Mouse (Mus musculus) thymus, adult 2 months (tissue): Measurements from ENCODE around the gene Wwp2. TPM values are rescaled to one million over a fixed set of nuclear protein-coding genes. Genes with fewer than 3 reads are reported as not detected.

Source experiments
- DNase-seq: peaks from one replicate; pipeline ENCODE4 v3.0.0; 2021
- H3K27ac ChIP-seq: fragments of 200-500 bp; 2 replicates; pipeline ENCODE4 v1.5.1; 2012; ENCODE audit warnings: low read length, control low read depth; ENCODE audit not compliant: control insufficient read depth, insufficient read depth
- H3K27me3 ChIP-seq: fragments of 200-500 bp; 2 replicates; pipeline ENCODE4 v1.6.1; 2012; ENCODE audit warnings: mild to moderate bottlenecking, low read length, moderate library complexity, mixed read lengths; ENCODE audit not compliant: control insufficient read depth, insufficient read depth
- H3K36me3 ChIP-seq: fragments of 200-500 bp; 2 replicates; pipeline ENCODE4 v1.6.1; 2012; ENCODE audit warnings: mild to moderate bottlenecking, low read length, moderate library complexity; ENCODE audit not compliant: control insufficient read depth, insufficient read depth
- H3K4me1 ChIP-seq: fragments of 200-500 bp; replicated peaks from 2 replicates; pipeline ENCODE4 v1.6.1; 2012; ENCODE audit warnings: low read length; ENCODE audit not compliant: control insufficient read depth, insufficient read depth
- H3K4me3 ChIP-seq: fragments of 200-500 bp; 2 replicates; pipeline ENCODE4 v1.5.1; 2012; ENCODE audit warnings: mild to moderate bottlenecking, low read length, control low read depth, moderate library complexity; ENCODE audit not compliant: control insufficient read depth, insufficient read depth
- CTCF ChIP-seq: fragments of 200-500 bp; IDR thresholded peaks from 2 replicates; pipeline ENCODE4 v1.5.1; 2012; ENCODE audit warnings: mild to moderate bottlenecking, control low read depth, low read length, moderate library complexity, borderline replicate concordance; ENCODE audit not compliant: control insufficient read depth, poor library complexity, insufficient read depth; ENCODE audit errors: extremely low read depth
- POLR2A ChIP-seq: fragments of 200-500 bp; IDR thresholded peaks from 2 replicates; pipeline ENCODE4 v1.6.1; 2012; ENCODE audit warnings: mild to moderate bottlenecking, low read length, control low read depth, moderate library complexity; ENCODE audit not compliant: control insufficient read depth, poor library complexity, insufficient read depth; ENCODE audit errors: extremely low read depth
- WGBS: fragments of 180-500 bp; shearing (Covaris S2); methylation state at CpG from one replicate; pipeline ENCODE4 v1.1.7; 2018; 5-methylcytosine and 5-hydroxymethylcytosine counted together
- polyA plus RNA-seq: library from polyadenylated mRNA; depleted of rRNA; stranded (reverse); fragments of >200 nt; gene quantifications from 2 replicates; pipeline ENCODE4 v1.2.3, GENCODE M21; 2012

The Wwp2 gene
- polyA plus RNA-seq, 1 experiment, result 79.8 TPM

DNA sequence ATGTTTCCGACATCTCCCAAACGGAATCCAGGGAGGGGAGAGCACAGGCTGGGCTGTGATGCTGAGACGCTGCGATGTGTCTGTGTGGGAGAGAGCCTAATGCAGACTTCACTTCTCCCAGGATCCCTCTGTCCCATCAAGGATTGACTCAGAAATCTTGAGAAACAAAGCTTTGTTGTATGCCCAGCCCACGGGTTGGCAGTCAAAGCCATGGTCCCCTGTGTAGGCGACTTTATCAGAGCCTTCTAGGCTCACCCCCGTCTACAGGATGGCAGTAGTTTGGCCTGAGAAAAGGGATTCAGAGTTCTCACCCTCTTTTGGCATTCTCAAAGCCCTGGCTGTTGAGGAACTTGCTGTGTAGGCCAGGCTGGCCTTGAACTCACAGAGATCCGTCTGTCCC is 142.4 kb downstream of the Wwp2 start:
- 90% methylated on average over 8 of the region's 8 CpGs for WGBS
- Histone ChIP-seq H3K27me3 (no peaks in the 10 kb centered on the region), H3K4me3 (no peak overlapping the region), H3K4me1 (no peaks in the 10 kb centered on the region), H3K36me3 (peaks cover 37% of the 10 kb centered on the region), H3K27ac (no peak overlapping the region)
- DNase-seq, result no peak
- TF ChIP-seq POLR2A (no peak), CTCF (no peak)

DNA sequence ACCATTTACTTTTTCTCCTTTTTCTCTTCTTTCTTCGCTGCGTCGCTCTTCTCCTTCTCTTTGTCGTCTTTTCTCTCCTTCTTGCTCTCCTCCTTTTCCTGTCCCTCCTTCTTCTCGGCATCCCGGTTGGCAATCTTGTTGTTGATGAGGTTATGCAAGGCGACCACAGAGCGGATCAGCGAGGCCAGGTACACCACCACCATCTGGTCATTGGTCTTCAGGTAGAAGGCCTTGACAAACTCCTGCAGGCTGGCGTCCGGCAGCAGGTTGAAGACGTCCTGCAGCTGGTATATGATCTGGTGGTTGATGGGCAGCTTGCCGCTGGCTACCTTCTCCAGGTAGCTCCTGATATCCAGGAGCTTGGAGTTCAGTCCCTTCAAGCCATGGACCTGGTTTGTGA is 144.7 kb downstream of the Wwp2 start:
- 93% methylated on average over 13 of the region's 13 CpGs for WGBS
- H3K36me3 ChIP-seq, result peaks cover 55% of the 10 kb centered on the region
- no peak overlapping the region for H3K4me3 ChIP-seq
- TF ChIP-seq CTCF (no peak), POLR2A (no peak)
- H3K4me1 ChIP-seq, result no peaks in the 10 kb centered on the region
- H3K27me3 ChIP-seq, result no peaks in the 10 kb centered on the region
- no peak overlapping the region for H3K27ac ChIP-seq
- no peak for DNase-seq

DNA sequence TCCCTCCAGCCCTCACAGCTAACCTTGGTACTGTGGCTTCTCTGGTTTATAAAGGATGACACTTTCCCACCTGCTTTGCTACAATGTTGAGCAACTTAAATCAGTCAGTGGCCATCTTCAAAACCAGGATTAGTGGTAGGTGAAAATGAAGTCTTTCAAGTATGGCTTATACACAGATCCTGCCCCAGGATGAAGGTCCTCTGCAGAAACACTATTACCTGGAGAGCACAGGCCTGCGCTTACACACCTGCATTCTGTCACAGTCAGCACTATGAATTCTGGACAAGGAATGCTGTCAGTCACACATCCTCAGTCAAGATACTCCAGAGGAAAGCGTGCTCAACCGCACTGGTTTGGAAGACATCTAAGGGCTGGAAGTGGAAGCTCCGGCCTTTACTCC is 145.4 kb downstream of the Wwp2 start:
- no peak overlapping the region for H3K27ac ChIP-seq
- H3K36me3 ChIP-seq, result peaks cover 55% of the 10 kb centered on the region
- no peaks in the 10 kb centered on the region for H3K27me3 ChIP-seq
- DNase-seq, result no peak
- 97% methylated on average over 4 of the region's 4 CpGs for WGBS
- TF ChIP-seq CTCF, result no peak
- no peak for TF ChIP-seq POLR2A
- no peak overlapping the region for H3K4me3 ChIP-seq
- H3K4me1 ChIP-seq, result no peaks in the 10 kb centered on the region

DNA sequence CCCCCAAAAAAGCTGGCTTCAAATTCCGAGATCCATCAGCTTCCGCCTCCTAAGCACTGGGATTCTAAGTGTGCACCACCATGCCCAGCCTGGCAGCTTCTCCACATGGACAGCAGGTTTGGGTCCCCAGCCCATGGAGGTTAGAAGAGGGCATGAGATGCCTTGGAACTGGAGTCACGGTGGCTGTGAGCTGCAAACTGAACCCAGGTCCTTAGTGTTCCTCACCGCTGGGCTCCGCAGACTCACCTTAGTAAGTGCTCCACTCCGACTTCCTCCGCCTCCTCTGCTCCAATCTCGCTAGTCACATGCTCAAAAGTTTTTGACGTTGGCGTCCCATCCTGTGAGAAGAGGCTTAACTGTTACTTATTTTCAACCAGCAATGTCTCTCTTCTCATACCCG is 146.0 kb downstream of the Wwp2 start:
- Histone ChIP-seq H3K27ac (no peak overlapping the region), H3K36me3 (peaks cover 55% of the 10 kb centered on the region), H3K4me1 (no peaks in the 10 kb centered on the region), H3K27me3 (no peaks in the 10 kb centered on the region), H3K4me3 (no peak overlapping the region)
- WGBS, result 94% methylated on average over 11 of the region's 11 CpGs
- TF ChIP-seq CTCF, result no peak
- no peak for TF ChIP-seq POLR2A
- DNase-seq, result no peak

DNA sequence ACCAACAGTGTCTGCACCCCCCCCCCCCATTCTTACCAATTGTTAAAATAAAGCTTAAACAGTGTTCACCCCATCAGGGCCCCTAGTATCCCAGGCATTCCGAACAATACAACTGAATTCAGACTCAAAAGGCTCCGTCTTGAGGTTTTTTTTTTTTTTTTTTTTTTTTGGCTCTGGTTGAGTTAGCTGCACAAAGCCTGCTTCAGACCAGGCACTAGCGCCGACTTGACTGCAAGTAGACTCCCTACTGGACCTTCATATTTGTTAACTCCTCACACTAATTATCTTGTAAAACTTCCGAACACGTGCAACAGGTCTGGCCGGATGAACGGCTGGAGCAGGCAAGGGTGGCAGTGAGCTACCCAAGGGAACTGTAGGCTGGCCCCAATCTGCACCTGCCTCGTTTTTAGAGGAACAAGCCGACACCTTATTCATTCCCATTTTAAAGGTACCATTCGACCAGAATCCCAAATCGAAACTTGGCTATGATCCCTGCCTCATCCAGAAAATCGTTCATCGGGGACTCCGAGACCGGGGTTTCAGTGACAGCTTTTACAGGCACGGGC is 151.3 kb downstream of the Wwp2 start:
- no peak for DNase-seq
- H3K36me3 ChIP-seq, result peaks cover 28% of the 10 kb centered on the region
- peak overlapping the region; percentile 95 for H3K4me3 ChIP-seq
- TF ChIP-seq CTCF (no peak), POLR2A (no peak)
- H3K4me1 ChIP-seq, result no peaks in the 10 kb centered on the region
- no peak overlapping the region for H3K27ac ChIP-seq
- H3K27me3 ChIP-seq, result no peaks in the 10 kb centered on the region
- WGBS, result under 1% methylated on average over 17 of the region's 17 CpGs

DNA sequence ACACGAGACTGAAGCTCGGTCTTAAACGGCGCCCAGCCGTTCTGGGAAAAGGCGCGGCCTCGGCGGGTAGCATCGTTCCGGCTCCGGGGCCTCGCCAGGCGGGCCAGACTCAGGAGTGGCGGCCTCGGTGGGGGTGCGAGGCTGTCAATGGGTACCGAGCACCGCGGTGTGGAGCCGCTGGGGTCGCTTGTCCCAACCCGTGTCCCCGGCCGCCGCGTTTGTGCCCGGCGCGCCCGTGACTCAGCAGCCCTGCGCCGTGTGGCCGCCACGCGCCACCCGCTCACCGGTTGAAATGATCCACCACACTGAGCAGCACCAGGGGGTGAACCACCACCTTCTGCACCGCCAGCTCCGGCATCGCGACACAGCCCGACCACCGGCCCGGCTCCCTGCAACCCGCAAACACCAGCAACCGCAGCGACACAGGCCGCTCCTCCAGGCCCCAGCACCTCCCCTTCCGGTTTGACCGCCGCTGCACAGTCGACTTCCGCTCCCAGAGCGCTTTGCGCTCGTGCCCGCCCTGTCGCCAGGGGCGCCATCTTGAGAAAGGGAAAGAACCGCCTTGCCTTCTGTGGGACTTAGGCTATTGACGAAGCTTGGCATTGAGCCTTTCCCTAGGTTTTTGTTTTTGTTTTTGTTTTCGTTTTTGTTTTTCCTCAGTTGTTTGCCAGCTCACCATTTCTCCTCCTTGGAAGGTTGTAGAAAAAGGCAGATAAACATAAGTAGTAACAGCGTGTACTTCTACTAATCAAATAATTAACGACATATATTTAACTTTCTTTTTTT is 152.0 kb downstream of the Wwp2 start, which contains the start of gene Psmd7:
Gene Psmd7 (minus strand): TSS at position 470 of the 786 bp plus-strand sequence.
- Histone ChIP-seq H3K4me1 (no peaks in the 10 kb centered on the region), H3K36me3 (peaks cover 21% of the 10 kb centered on the region), H3K27ac (no peak within 1 kb of the TSS), H3K4me3 (peak within 1 kb of the TSS; percentile 95), H3K27me3 (no peaks in the 10 kb centered on the region)
- WGBS, result 2% methylated on average over 65 of the region's 65 CpGs
- DNase-seq, result peak; percentile 95
- TF ChIP-seq CTCF (peak; percentile 30; the same call in 1 of the 2 replicates), POLR2A (peak; percentile 57; the same call in 1 of the 2 replicates)
